Mouse (Mus musculus) E14TG2a.4 (cell line): ENCODE measurements around the gene Shox2.

Source experiments
- H3K27me3 ChIP-seq: 2 replicates; pipeline ENCODE4 v1.6.1; 2014; ENCODE audit warnings: low read length, control low read depth; ENCODE audit not compliant: insufficient read depth
- H3K36me3 ChIP-seq: 2 replicates; pipeline ENCODE4 v1.6.1; 2014; ENCODE audit warnings: low read length, control low read depth; ENCODE audit not compliant: insufficient read depth
- H3K4me1 ChIP-seq: replicated peaks from 2 replicates; pipeline ENCODE4 v1.6.1; 2014; ENCODE audit warnings: low read depth, low read length, control low read depth
- H3K4me3 ChIP-seq: replicated peaks from 2 replicates; pipeline ENCODE4 v1.5.1; 2014; ENCODE audit warnings: mild to moderate bottlenecking, low read length
- H3K9me3 ChIP-seq: 2 replicates; pipeline ENCODE4 v1.6.1; 2014; ENCODE audit warnings: low read length, control low read depth
- CTCF ChIP-seq: conservative IDR thresholded peaks from 2 replicates; pipeline ENCODE4 v1.5.1; 2014; ENCODE audit warnings: low read length
- NANOG ChIP-seq: IDR thresholded peaks from 2 replicates; pipeline ENCODE4 v1.6.1; 2014; ENCODE audit warnings: borderline replicate concordance, low read length, mixed read lengths
- POU5F1 ChIP-seq: IDR thresholded peaks from 2 replicates; pipeline ENCODE4 v1.6.1; 2014; ENCODE audit warnings: low read length, borderline replicate concordance

Gene Shox2

GRCm38 (mm10) chr3:66981706-66982105, at the start of gene Shox2:
Gene Shox2 (minus strand): TSS chr3:66981771.
- H3K4me3 ChIP-seq: peak within 1 kb of the TSS; percentile 77
- H3K27me3 ChIP-seq: peaks cover 69% of the 10 kb centered on the region
- peaks cover 34% of the 10 kb centered on the region for H3K4me1 ChIP-seq
- H3K9me3 ChIP-seq: no peaks in the 10 kb centered on the region
- no peaks in the 10 kb centered on the region for H3K36me3 ChIP-seq
- no peak for TF ChIP-seq NANOG
- no peak for TF ChIP-seq CTCF
- no peak for TF ChIP-seq POU5F1

- no peaks in the 10 kb centered on the region for H3K27me3 ChIP-seq
- TF ChIP-seq NANOG: no peak
- TF ChIP-seq CTCF: no peak
- TF ChIP-seq POU5F1: no peak
- no peaks in the 10 kb centered on the region for H3K4me1 ChIP-seq
- H3K9me3 ChIP-seq: no peaks in the 10 kb centered on the region
- peaks cover 26% of the 10 kb centered on the region for H3K36me3 ChIP-seq
- no peak overlapping the region for H3K4me3 ChIP-seq
These were observed 15.2 kb upstream of the Shox2 start for GRCm38 (mm10) chr3:66996820-66997219.

- Histone ChIP-seq H3K4me3 (peak overlapping the region; percentile 84), H3K9me3 (peaks cover 9% of the 10 kb centered on the region; the same call in 1 of the 2 replicates), H3K36me3 (no peaks in the 10 kb centered on the region), H3K4me1 (peaks cover 21% of the 10 kb centered on the region), H3K27me3 (peaks cover 24% of the 10 kb centered on the region)
- TF ChIP-seq POU5F1 (no peak), CTCF (no peak), NANOG (no peak)
These were observed 4.7 kb upstream of the Shox2 start for GRCm38 (mm10) chr3:66986287-66986560.

- Histone ChIP-seq H3K36me3 (no peaks in the 10 kb centered on the region), H3K4me3 (peak overlapping the region; percentile 84), H3K9me3 (peaks cover 4% of the 10 kb centered on the region; the same call in 1 of the 2 replicates), H3K27me3 (peaks cover 29% of the 10 kb centered on the region), H3K4me1 (peaks cover 21% of the 10 kb centered on the region)
- TF ChIP-seq POU5F1 (no peak), NANOG (no peak), CTCF (no peak)
These were observed 4.1 kb upstream of the Shox2 start for GRCm38 (mm10) chr3:66985539-66986286.

GRCm38 (mm10) chr3:66983481-66983880, 1.9 kb upstream of the Shox2 start:
- TF ChIP-seq POU5F1: no peak
- no peak for TF ChIP-seq NANOG
- TF ChIP-seq CTCF: no peak
- H3K9me3 ChIP-seq: no peaks in the 10 kb centered on the region
- H3K36me3 ChIP-seq: no peaks in the 10 kb centered on the region
- peaks cover 51% of the 10 kb centered on the region for H3K27me3 ChIP-seq
- H3K4me1 ChIP-seq: peaks cover 29% of the 10 kb centered on the region
- no peak overlapping the region for H3K4me3 ChIP-seq

- TF ChIP-seq POU5F1: no peak
- no peak for TF ChIP-seq NANOG
- no peak for TF ChIP-seq CTCF
- Histone ChIP-seq H3K4me3 (peak overlapping the region; percentile 77), H3K27me3 (peaks cover 62% of the 10 kb centered on the region), H3K4me1 (peaks cover 35% of the 10 kb centered on the region), H3K36me3 (no peaks in the 10 kb centered on the region), H3K9me3 (no peaks in the 10 kb centered on the region)
These were observed 775 bp upstream of the Shox2 start for GRCm38 (mm10) chr3:66982181-66982911.

- H3K4me3 ChIP-seq: peak within 1 kb of the TSS; percentile 77
- H3K9me3 ChIP-seq: no peaks in the 10 kb centered on the region
- peaks cover 29% of the 10 kb centered on the region for H3K4me1 ChIP-seq
- H3K36me3 ChIP-seq: no peaks in the 10 kb centered on the region
- peaks cover 71% of the 10 kb centered on the region for H3K27me3 ChIP-seq
- TF ChIP-seq NANOG (no peak), POU5F1 (no peak), CTCF (no peak)
These were observed 390 bp downstream of the Shox2 start, which contains the start of gene Rsrc1 for GRCm38 (mm10) chr3:66981101-66981661. Gene Rsrc1 (plus strand): TSS chr3:66981390.
